Mouse (Mus musculus) gastrocnemius, adult 2 months (tissue): ENCODE results near the gene Ipcef1. TPM values are rescaled to one million over a fixed set of nuclear protein-coding genes. Genes with fewer than 3 reads are reported as not detected.

Experiments used
- DNase-seq: peaks from one replicate; pipeline ENCODE4 v3.0.0; 2022
- H3K27ac ChIP-seq: fragments of 200-600 bp; 2 replicates; pipeline ENCODE4 v1.8.1; 2022; ENCODE audit warnings: mild to moderate bottlenecking
- H3K4me3 ChIP-seq: fragments of 200-600 bp; 2 replicates; pipeline ENCODE4 v1.8.1; 2022; ENCODE audit warnings: mild to moderate bottlenecking, moderate library complexity
- CTCF ChIP-seq: fragments of 200-600 bp; IDR thresholded peaks from 2 replicates; pipeline ENCODE4 v1.8.1; 2022; ENCODE audit warnings: antibody characterized with exemption, mild to moderate bottlenecking, moderate library complexity
- intact Hi-C: fragments of 180-260 bp; cut with DNase I; formaldehyde crosslinking; loops from one replicate; pipeline ENCODE4 v1.15.1; 2025
- total RNA-seq, 2 experiments: library from RNA; stranded (reverse); gene quantifications; 2 replicates each; pipeline ENCODE4 v1.2.3; 2021

Ipcef1 gene
- total RNA-seq, 2 experiments from 2014 or later: not detected

DNA sequence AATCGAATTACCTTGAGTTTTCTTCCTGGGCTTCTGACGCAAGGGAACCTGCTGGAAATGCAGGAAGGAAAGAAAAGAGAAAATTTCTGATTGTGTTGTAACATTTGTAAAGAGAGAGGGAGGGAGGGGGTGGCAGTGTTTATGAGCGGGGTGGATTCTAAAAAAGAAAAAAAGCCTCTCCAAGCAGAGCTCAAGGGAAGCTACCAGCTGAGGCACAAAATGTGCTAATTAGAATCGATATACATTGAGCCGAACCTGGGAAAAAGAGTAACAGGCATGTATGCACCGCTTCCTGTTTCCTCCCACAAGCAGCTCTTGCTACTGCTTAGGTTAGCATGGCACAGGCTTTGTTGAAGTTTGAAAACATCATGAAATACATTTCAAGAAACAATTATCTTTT, 72.0 kb downstream of the Ipcef1 start:
- intact Hi-C loops: no loop called here
- no peak overlapping the region for H3K27ac ChIP-seq
- no peak for TF ChIP-seq CTCF
- H3K4me3 ChIP-seq: no peak overlapping the region
- DNase-seq: no peak

DNA sequence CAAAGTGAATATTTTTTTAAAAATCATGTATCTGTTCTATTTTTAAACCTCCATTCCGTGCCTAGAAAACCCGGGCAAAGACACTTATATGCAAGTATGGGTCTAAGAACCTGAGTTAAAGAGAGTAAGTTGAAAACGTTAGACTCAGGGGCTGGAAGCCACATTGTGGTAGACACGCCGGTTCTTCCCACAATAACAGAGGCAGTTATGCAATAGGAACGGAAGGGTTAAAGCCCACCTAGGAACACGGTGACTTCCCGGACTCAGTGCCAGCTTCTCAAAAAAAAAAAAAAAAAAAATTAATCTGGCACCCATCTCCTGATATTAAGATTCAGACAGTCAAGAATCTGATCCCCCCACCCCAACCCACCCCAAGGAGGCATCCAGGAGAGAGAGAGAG, 72.5 kb downstream of the Ipcef1 start:
- Histone ChIP-seq H3K27ac (no peak overlapping the region), H3K4me3 (no peak overlapping the region)
- intact Hi-C loops: no loop called here
- DNase-seq: no peak
- TF ChIP-seq CTCF: no peak

DNA sequence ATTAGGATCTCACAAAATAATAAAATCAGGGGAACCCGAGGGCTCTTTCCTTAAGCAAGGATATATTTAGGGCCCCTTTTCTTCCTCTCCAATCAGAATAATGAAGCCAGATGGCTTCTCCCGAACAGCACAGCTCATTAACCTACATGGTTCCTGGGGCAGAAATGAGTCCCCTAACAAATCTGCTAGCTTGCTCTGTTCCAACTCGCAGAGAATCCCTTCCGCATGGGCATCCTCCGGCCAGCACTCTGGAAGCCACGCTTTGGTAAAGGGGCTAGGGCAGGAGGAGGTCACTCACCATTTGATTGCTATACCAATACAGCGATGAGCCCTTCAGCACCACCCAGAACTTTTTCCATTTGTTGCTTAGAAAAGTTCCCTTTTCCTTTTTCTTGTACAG, 73.1 kb downstream of the Ipcef1 start:
- no peak for TF ChIP-seq CTCF
- intact Hi-C loops: no loop called here
- Histone ChIP-seq H3K4me3 (no peak overlapping the region), H3K27ac (no peak overlapping the region)
- no peak for DNase-seq

DNA sequence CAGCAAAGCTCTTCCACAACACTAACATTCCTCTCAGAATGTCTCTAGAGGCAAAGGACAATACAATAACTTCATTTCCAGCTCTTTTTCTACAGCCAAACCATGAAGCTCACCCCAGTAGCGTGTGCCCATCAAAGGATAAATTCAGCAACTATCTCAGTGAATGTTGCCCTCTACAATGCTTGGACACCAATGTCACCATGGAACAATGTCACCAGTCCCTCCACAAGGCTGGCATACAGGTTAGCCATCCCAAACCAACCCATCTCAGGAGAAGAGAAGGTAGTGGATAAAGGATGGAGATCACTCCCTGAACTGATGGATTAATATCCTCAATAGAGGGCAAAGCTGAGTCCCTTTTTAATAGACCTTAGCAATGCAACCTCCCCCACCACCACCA, 73.5 kb downstream of the Ipcef1 start:
- no peak overlapping the region for H3K4me3 ChIP-seq
- H3K27ac ChIP-seq: no peak overlapping the region
- intact Hi-C loops: no loop called here
- no peak for DNase-seq
- no peak for TF ChIP-seq CTCF

DNA sequence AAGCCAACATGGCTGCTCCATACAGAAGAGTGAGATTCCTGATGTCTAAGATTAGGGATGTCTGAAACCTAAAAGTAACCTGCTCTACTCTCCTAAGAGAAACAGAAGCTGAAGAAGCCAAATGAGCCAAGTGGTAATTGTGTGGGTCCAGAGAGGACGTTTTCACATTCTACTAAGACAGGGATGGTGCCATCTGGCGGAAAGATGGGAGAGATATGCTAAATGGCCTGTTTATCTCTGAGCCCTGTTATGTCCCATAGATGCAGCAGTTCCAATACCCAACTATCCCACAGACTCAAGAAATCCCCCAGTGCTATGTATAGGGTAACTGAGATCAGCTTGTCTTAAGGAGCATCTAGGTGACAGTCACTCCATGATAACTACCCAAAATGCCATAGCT, 74.4 kb downstream of the Ipcef1 start:
- DNase-seq: no peak
- Histone ChIP-seq H3K27ac (no peak overlapping the region), H3K4me3 (no peak overlapping the region)
- intact Hi-C loops: no loop called here
- TF ChIP-seq CTCF: no peak

DNA sequence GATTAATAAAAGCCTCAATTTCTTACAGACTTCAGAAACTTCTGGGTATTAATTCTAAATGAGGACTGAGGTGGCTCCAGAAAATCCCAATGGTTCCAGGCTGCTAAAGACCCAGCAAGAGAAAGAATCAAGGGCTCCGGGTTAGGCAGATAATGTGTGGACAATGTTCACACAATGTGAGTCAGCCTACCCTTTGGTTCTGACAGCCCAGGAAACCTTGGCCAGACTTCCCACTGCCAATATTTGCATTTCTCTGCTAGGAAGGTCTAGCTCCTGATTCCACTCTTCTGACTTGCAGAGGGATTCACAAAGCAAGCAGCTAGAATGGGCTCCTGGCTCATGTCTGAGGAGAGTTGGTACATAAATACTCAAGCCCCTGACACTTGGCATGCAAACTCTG, 83.9 kb downstream of the Ipcef1 start:
- no peak for TF ChIP-seq CTCF
- no peak overlapping the region for H3K27ac ChIP-seq
- no peak overlapping the region for H3K4me3 ChIP-seq
- no peak for DNase-seq
- intact Hi-C loops: no loop called here

DNA sequence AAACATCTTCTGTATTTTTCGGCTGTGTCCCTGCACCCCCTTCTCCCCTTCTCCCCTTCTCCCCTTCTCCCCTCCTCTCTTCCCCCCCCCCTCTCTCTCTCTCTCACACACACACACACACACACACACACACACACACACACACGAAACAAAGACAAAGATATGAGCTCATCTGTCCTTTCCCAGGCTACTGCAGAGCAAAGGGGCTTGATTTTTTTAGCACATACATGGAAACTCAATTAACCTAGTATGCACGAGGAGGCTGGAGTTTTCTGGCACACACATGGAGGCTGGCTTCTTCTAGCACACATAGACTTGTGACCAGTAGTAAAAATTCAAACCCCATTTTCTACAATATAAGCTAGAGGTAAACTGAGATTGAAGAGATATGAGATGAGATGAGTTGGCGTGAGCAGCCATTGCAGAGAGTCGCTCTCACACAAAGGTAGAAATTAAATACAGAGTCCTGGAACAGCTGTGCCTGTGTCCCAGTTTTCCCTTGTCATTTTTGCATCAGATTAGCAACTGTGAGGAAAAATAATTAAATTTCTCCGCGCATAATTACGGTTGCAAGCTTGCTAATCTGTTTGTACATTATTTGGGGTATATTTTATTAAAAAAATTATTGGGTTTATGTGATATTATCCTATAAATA, 84.6 kb downstream of the Ipcef1 start:
- H3K27ac ChIP-seq: no peak overlapping the region
- H3K4me3 ChIP-seq: no peak overlapping the region
- DNase-seq: no peak
- TF ChIP-seq CTCF: no peak
- intact Hi-C loops: no loop called here

DNA sequence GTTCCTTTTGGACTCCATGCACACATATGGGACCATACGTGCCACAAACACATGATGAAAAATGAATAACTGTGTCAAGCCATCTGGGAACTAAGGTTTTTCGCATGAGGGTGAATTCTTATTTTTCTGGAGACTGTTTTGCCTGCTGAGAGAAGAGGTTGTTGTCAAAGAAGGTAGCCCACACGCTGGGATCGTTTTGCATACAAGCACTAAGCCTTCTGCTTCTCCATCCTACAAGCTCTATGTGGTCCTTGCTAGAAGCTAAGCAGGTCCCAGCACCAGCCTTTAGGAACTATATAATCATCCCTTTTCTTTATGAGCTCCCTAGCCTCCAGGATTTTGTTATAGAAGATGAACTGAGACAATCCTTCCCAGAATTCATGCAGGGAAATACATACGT, 93.5 kb downstream of the Ipcef1 start:
- no peak for DNase-seq
- no peak overlapping the region for H3K27ac ChIP-seq
- H3K4me3 ChIP-seq: no peak overlapping the region
- no peak for TF ChIP-seq CTCF
- intact Hi-C loops: no loop called here

DNA sequence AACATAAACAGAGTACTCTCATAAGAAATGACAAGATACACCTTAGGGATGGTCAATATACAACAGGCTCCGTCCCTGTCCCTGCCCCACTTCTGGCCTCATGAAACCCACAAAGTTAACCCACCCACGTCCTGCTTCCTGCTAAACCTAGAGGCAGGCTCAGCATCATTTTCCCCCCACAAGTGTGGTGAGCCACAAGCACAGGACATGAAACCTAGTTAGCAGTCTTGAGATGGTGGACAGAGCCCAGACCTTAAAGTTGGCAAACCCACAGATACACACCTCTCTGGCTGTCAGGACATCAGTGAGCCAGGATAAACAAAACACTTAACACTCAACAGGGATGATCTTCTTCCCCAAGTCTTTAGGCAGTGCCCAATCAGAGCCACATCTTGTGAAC, 95.9 kb downstream of the Ipcef1 start:
- no peak for DNase-seq
- Histone ChIP-seq H3K4me3 (no peak overlapping the region), H3K27ac (no peak overlapping the region)
- intact Hi-C loops: no loop called here
- TF ChIP-seq CTCF: no peak

DNA sequence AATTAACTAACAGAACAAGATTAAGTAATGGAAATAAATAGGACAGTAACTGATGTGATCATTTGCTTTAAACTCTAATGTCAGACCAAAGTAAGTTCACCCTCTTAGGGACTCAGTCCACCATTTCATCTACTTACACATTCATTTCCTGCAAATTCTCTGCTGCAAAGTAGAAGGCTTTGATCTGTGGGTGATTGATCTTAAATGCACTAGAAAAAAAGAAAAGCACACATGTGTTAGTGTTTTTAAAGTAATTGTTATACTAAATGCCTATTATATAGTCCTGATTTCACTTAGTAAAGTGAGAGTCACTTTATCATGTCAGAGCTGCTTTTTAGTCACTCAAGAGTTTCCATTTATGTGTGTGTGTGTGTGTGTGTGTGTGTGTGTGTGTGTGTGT, 97.7 kb downstream of the Ipcef1 start:
- no peak for TF ChIP-seq CTCF
- no peak overlapping the region for H3K27ac ChIP-seq
- DNase-seq: no peak
- intact Hi-C loops: no loop called here
- no peak overlapping the region for H3K4me3 ChIP-seq

DNA sequence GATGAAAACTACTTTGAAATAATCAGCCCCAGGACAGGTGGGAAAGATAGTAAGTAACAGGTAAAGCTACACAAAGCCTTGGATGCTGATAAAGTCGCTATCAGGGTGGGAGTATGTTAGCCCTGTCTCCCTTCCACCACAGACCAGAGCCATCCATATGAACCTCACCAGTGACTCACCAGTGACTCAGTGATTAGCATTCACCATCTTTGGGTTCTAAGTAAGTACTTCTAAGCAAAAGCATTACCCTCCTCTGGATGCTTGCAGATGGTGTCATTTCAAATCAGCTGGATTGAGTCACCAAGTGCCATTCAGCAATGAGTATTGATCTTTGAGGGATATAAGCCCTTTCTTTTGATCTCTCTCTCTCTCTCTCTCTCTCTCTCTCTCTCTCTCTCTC, 99.2 kb downstream of the Ipcef1 start:
- intact Hi-C loops: no loop called here
- no peak for TF ChIP-seq CTCF

DNA sequence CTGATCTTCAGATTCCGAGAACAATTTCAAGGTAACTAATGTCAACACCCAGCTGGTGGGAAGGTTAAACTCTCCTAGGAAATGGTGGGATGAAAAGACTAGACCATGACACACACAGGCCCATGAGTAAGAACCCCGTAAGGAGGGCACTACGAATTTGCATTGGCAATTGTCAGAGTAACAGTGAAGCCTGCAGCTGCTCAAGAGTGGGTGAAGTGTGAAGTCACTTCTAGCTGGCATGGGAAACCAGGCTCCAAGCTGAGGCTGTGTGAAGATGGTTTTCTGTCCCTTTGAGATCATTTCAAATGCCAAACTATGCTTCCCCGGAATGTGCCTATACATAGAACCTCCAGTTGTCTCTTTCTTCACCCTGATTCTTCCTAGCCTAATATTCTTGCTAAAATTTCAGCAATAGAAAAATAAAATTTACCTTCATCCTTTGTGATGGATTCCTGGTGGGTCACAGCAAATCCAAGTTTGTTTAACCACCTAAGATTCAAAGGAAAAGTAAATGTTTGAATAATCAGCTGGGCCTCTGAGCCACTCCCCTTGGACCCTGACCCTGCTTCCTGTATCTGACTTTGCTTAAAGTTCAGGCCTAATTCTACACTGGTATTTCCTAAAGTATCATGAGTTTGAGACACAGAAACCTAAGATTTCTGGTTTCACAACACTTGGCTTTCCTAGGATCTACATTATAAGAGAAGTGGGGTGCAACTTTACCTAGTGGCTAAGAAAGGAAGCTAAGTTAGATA, 115.4 kb downstream of the Ipcef1 start:
- TF ChIP-seq CTCF: no peak
- no peak for DNase-seq
- H3K4me3 ChIP-seq: no peak overlapping the region
- H3K27ac ChIP-seq: no peak overlapping the region
- intact Hi-C loops: no loop called here

More for the DNA sequence above, 99.2 kb downstream of the Ipcef1 start:
- Histone ChIP-seq H3K27ac (no peak overlapping the region), H3K4me3 (no peak overlapping the region)
- no peak for DNase-seq

DNA sequence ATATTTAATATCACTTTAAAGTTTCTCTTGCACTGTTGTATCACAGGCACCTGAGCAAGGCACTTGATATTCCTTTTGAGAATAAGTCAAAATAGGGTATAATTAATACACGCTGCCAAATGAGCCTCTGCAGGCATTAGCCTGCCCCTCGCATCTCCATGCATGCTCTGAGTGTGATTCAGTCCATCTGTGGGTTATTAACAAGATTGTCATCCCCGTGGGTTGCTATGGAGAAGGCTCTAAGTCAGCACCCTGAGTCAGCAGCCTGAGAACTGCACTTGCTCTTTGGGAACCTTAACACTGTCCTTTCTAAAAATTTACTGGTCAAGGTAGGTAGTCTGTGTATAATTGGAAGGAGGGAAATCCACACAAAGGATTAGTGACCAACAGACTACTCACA, 117.5 kb downstream of the Ipcef1 start:
- no peak overlapping the region for H3K4me3 ChIP-seq
- no peak overlapping the region for H3K27ac ChIP-seq
- no peak for TF ChIP-seq CTCF
- intact Hi-C loops: no loop called here
- no peak for DNase-seq

DNA sequence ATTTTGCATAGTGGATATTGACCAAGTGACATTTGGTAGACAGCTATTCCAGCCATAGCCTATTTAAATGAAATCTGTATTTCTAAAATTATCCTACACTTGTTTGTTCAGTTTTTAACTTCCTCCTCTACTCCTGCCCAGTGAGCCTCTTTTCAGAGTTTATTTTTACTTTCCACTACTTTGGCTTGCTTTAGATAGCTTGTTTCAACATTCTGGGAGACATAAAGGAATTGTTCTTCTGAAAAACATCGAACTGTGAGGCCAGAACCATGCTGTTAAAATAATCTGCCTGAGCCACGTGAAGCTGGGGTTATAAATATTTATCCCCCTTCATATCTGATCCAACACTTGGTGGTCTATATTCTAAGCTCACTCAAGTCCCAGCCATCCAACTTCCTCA, 121.4 kb downstream of the Ipcef1 start:
- H3K27ac ChIP-seq: no peak overlapping the region
- DNase-seq: no peak
- no peak for TF ChIP-seq CTCF
- no peak overlapping the region for H3K4me3 ChIP-seq
- intact Hi-C loops: no loop called here
